Mouse (Mus musculus) intestine, embryonic 15.5 days (tissue): ENCODE results near the gene Gm42417. TPM values are rescaled to one million over a fixed set of nuclear protein-coding genes. Genes with fewer than 3 reads are reported as not detected.

Experiments
- ATAC-seq: fragments of 200-750 bp; cut with Nextera tagmentation; 2 replicates; pipeline ENCODE4 v1.8.0; 2017; ENCODE audit warnings: moderate TSS enrichment, moderate library complexity
- H3K27ac ChIP-seq: fragments of 300-500 bp; sonication (generic); 2 replicates; pipeline ENCODE4 v1.5.1; 2015; ENCODE audit warnings: mild to moderate bottlenecking, inconsistent platforms
- H3K27me3 ChIP-seq: fragments of 300-500 bp; sonication (generic); replicated peaks from 2 replicates; pipeline ENCODE4 v1.6.1; 2015; ENCODE audit warnings: inconsistent platforms
- H3K36me3 ChIP-seq: fragments of 300-500 bp; sonication (generic); 2 replicates; pipeline ENCODE4 v1.6.1; 2015; ENCODE audit warnings: inconsistent platforms
- H3K4me1 ChIP-seq: fragments of 300-500 bp; sonication (generic); replicated peaks from 2 replicates; pipeline ENCODE4 v1.6.1; 2015; ENCODE audit warnings: inconsistent platforms
- H3K4me2 ChIP-seq: fragments of 300-500 bp; sonication (generic); replicated peaks from 2 replicates; pipeline ENCODE4 v1.6.1; 2015; ENCODE audit warnings: mild to moderate bottlenecking, inconsistent platforms
- H3K4me3 ChIP-seq: fragments of 300-500 bp; sonication (generic); replicated peaks from 2 replicates; pipeline ENCODE4 v1.5.1; 2015; ENCODE audit warnings: inconsistent platforms
- H3K9ac ChIP-seq: fragments of 300-500 bp; sonication (generic); 2 replicates; pipeline ENCODE4 v1.6.1; 2015; ENCODE audit warnings: inconsistent platforms
- H3K9me3 ChIP-seq: fragments of 300-500 bp; sonication (generic); 2 replicates; pipeline ENCODE4 v1.6.1; 2016; ENCODE audit warnings: inconsistent platforms
- WGBS: fragments of 180-500 bp; shearing (Covaris S2); methylation state at CpG from one replicate; pipeline ENCODE4 v1.1.7; 2015; 5-methylcytosine and 5-hydroxymethylcytosine counted together
- polyA plus RNA-seq: library from polyadenylated mRNA; unstranded; fragments of >200 nt; fragmentation: Nextera tagmentation; extraction: Ambion mirVana; gene quantifications from 2 replicates; pipeline ENCODE4 v1.2.1, GENCODE M21; 2015

The Gm42417 gene
- polyA plus RNA-seq, 1 experiment from 2014 or later, result 0.20 TPM

DNA sequence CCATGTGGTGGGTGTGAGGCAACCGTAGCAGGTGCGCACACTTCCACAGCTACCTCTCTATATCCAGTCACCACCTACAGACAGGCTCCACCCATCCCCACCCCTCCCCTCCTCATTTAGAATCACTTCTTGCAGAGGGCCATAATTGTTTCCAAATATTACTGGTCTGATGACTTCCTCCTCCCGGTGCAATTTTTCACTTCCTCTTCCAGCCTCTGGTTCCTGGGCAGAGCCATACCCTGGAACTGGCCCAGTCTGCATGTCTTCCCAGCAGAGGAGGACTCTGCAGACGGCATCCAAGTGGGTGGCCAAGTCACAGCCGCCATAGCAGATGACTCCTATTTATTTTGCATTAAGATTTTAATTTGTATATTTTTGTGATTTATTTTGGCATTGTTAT lies 31.0 kb downstream of the Gm42417 start:
- Histone ChIP-seq H3K9me3 (no peaks in the 10 kb centered on the region), H3K27ac (no peak overlapping the region), H3K36me3 (peaks cover 4% of the 10 kb centered on the region; the same call in 1 of the 2 replicates), H3K4me3 (no peak overlapping the region), H3K4me1 (peaks cover 3% of the 10 kb centered on the region), H3K4me2 (no peak overlapping the region), H3K9ac (no peak overlapping the region), H3K27me3 (no peaks in the 10 kb centered on the region)
- 75% methylated on average over 5 of the region's 5 CpGs for WGBS
- ATAC-seq, result no peak

DNA sequence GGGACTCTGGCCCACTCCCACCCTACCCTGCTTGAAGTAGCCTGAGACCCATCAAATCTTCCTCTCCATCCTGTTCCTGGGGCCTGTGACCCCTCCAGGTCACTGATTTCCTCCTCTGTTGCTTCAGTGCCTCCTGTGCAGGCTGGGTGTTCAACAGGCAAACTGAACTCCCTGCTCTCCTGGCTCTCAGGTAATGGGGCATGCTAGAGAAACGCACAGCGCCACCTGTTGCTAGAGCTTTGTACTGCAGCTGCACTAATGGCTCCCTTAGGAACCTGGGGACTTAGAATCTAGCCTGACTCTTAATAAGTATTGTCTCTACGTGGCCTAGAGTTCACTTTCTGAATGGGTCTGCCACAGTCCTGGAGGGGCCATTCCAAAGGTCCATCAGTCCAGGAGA lies 38.0 kb downstream of the Gm42417 start:
- H3K4me1 ChIP-seq, result no peaks in the 10 kb centered on the region
- peak; percentile 50 for ATAC-seq
- H3K4me2 ChIP-seq, result no peak overlapping the region
- no peak overlapping the region for H3K27ac ChIP-seq
- no peak overlapping the region for H3K9ac ChIP-seq
- no peak overlapping the region for H3K4me3 ChIP-seq
- WGBS, result 5% methylated on average over 3 of the region's 3 CpGs
- H3K36me3 ChIP-seq, result peaks cover 4% of the 10 kb centered on the region; the same call in 1 of the 2 replicates
- H3K9me3 ChIP-seq, result no peaks in the 10 kb centered on the region
- H3K27me3 ChIP-seq, result no peaks in the 10 kb centered on the region

DNA sequence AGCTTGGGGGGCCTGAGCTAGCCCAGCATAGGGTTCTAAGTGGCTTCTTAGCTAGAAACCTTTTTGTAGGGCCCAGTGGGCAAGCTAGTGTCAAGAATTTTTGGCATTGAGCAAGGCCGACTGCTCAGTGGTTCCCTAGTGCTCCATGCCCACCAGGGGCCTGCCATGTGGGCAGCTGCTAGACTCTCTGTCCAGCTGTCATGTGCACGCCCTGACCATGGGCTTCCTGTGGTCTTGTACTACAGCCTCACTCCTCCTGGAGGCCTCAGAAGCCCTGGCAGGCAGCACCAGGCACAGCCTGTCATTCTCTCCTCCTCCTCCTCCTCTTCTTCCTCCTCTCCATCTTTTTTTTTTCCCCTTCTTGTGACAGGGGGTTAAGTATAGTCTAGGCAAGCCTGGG lies 41.9 kb downstream of the Gm42417 start:
- no peak for ATAC-seq
- H3K9me3 ChIP-seq, result no peaks in the 10 kb centered on the region
- WGBS, result 76% methylated on average over 2 of the region's 2 CpGs
- no peak overlapping the region for H3K4me2 ChIP-seq
- H3K27me3 ChIP-seq, result no peaks in the 10 kb centered on the region
- no peak overlapping the region for H3K9ac ChIP-seq
- H3K4me3 ChIP-seq, result no peak overlapping the region
- H3K27ac ChIP-seq, result no peak overlapping the region
- 0 out of 2 replicates have a peak, but pooled peaks cover 4% of the 10 kb centered on the region for H3K36me3 ChIP-seq
- peaks cover 7% of the 10 kb centered on the region for H3K4me1 ChIP-seq

DNA sequence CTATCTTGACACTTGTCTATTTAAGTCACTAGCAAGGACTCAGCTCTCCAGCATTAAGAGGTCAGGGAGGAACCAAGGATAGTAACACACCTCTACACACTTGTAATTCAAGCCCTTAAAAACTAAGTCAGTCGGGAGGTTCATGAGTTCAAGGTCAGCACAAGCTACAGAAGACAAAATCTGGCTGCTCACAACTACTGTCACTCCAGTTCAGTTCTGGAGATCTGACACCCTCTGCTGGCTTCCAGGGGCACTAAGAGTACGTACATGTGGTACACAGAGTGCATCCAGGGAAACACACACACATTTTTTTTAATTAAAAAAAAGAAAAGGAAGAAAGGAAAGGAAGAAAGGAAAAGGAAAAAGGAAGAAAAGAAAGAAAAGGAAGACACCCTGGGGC lies 42.5 kb downstream of the Gm42417 start:
- Histone ChIP-seq H3K4me2 (no peak overlapping the region), H3K27me3 (no peaks in the 10 kb centered on the region), H3K9me3 (no peaks in the 10 kb centered on the region), H3K4me3 (no peak overlapping the region), H3K9ac (no peak overlapping the region), H3K4me1 (peaks cover 12% of the 10 kb centered on the region), H3K27ac (no peak overlapping the region), H3K36me3 (0 out of 2 replicates have a peak, but pooled peaks cover 4% of the 10 kb centered on the region)
- 48% methylated on average over 2 of the region's 2 CpGs for WGBS
- ATAC-seq, result no peak

DNA sequence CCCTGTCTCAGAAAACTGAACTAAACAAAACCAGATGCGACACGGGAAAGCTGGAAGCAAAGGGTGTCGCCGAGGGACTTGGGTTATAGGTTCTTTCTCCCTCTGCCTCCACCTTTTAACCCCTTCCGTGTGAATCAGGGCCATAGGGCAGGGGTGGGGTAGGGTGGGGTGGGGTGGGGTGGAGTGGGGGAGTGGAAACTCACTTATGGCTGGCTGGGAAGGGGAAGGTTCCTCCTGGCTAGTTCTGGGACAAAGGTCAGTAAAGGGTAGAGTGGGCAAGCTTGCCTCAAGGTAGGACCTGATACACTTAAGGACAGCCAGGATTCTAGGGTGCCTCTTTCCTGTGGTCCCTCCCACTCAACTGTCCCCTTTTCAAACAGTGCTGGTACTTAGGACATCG lies 45.9 kb downstream of the Gm42417 start:
- WGBS, result 61% methylated on average over 6 of the region's 6 CpGs
- Histone ChIP-seq H3K9ac (no peak overlapping the region), H3K36me3 (no peaks in the 10 kb centered on the region), H3K4me2 (no peak overlapping the region; the same call in 1 of the 2 replicates), H3K27me3 (no peaks in the 10 kb centered on the region), H3K4me3 (no peak overlapping the region), H3K4me1 (peaks cover 16% of the 10 kb centered on the region), H3K27ac (0 out of 2 replicates have a peak overlapping the region, but pooled peaks have one; percentile 36), H3K9me3 (no peaks in the 10 kb centered on the region)
- ATAC-seq, result peak; percentile 72

DNA sequence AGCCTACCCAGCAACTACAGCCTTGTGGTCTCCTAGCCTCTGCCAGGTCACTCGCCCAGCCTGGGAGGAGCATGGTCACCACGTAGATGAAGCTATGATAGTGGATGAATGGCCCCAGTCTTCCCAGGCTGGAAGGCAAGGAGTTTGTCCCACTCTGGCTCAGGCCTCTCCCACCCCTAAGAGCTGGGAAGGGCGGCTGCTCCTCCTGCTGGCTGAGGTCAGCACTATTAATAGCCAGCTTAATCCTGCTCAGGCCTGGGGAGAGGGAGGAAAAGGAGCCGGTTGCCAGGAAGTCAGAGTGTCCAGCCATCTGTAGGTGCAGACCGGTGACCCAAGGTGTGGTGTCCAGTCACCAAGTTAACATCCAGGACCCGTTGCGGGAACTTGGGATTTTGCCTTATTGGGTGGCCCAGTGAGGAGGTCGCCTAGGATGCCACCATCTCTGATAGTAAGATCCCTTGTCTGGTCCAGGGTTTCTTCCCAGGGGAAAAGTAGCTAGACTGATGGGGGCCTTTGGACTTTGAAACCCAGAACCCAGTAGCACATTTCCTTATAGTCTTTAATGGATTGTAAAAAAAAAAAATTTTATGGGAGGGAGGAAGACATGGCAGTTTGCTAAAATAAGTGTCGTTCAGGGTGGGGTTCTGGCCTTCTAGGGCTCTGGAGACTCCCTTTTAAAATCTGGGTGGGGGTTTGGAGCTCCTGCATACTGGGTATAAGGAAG lies 46.7 kb downstream of the Gm42417 start:
- Histone ChIP-seq H3K4me1 (peaks cover 16% of the 10 kb centered on the region), H3K36me3 (no peaks in the 10 kb centered on the region), H3K9me3 (no peaks in the 10 kb centered on the region), H3K4me2 (peak overlapping the region; percentile 33), H3K4me3 (no peak overlapping the region), H3K27ac (peak overlapping the region; percentile 72), H3K27me3 (no peaks in the 10 kb centered on the region), H3K9ac (peak overlapping the region; percentile 29; the same call in 1 of the 2 replicates)
- ATAC-seq, result peak; percentile 85
- WGBS, result 37% methylated on average over 9 of the region's 9 CpGs

DNA sequence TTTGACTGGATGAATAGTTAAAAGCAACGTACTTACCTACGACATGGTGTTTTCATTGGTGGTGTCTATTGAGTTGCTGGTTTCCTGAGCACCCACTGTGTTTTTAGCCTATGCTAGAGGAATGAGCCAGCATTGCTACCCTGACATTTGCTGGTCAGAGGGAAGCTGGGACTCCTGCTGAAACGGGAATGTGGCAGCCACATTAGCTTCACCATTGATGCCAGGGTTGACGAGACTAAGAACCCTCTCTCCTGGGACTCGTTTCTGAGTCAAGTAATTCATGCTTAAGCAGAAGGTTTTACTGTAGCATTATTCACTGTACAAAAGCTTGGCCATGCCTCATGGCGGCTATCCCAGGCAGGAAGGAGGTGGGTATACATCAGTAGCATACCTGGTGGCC lies 49.6 kb downstream of the Gm42417 start:
- no peak overlapping the region for H3K27ac ChIP-seq
- ATAC-seq, result no peak
- H3K9ac ChIP-seq, result no peak overlapping the region
- H3K36me3 ChIP-seq, result no peaks in the 10 kb centered on the region
- H3K4me3 ChIP-seq, result no peak overlapping the region
- H3K4me2 ChIP-seq, result no peak overlapping the region
- H3K27me3 ChIP-seq, result no peaks in the 10 kb centered on the region
- no peaks in the 10 kb centered on the region for H3K9me3 ChIP-seq
- 83% methylated on average over 6 of the region's 6 CpGs for WGBS
- peaks cover 22% of the 10 kb centered on the region for H3K4me1 ChIP-seq

DNA sequence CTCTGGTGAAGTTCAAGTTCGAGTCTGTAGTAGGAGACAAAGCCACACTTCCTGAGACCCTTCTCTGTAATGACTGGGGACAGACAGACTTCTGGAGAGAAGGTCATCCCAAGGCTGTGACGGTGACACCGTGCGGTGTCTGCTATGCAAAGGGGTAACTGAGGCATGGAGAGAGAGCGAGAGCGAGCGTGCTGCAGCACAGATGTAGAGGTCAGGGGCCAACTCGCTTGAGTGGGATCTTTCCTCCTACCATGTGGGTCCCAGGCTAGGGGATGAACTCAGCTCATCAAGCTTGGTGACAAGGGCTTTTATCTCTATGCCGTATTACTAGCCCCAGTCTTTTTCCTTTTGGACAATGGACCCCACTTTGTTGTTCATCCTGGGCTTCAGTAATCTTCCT lies 52.1 kb downstream of the Gm42417 start:
- H3K9ac ChIP-seq, result no peak overlapping the region
- peaks cover 23% of the 10 kb centered on the region; the same call in 1 of the 2 replicates for H3K4me1 ChIP-seq
- H3K9me3 ChIP-seq, result no peaks in the 10 kb centered on the region
- no peak overlapping the region for H3K4me3 ChIP-seq
- no peak overlapping the region for H3K4me2 ChIP-seq
- no peak for ATAC-seq
- WGBS, result 89% methylated on average over 9 of the region's 9 CpGs
- no peaks in the 10 kb centered on the region for H3K36me3 ChIP-seq
- H3K27ac ChIP-seq, result no peak overlapping the region
- no peaks in the 10 kb centered on the region for H3K27me3 ChIP-seq

DNA sequence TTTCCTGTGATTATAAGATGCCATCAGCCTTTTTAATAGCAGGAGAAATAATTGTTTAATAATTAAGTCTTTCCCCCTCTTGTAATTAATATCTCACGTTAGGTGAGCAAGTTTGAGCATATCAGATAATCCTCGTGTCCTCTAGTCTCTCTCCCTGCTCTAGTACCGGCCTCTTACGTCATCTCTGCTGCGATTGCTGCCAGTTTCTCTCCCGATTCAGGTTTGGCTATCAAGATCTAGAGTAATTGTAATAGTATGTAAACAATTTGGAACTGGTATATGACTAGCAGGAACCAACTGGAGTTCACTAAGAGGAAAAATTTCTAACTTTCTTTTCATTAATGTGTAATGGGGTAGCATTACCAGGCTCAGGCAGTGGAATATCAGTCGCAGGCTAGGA lies 54.1 kb downstream of the Gm42417 start:
- 51% methylated on average over 7 of the region's 7 CpGs for WGBS
- ATAC-seq, result no peak
- Histone ChIP-seq H3K4me2 (no peak overlapping the region), H3K4me3 (no peak overlapping the region), H3K36me3 (no peaks in the 10 kb centered on the region), H3K4me1 (peaks cover 17% of the 10 kb centered on the region; the same call in 1 of the 2 replicates), H3K9me3 (no peaks in the 10 kb centered on the region), H3K9ac (no peak overlapping the region), H3K27me3 (no peaks in the 10 kb centered on the region), H3K27ac (no peak overlapping the region)

DNA sequence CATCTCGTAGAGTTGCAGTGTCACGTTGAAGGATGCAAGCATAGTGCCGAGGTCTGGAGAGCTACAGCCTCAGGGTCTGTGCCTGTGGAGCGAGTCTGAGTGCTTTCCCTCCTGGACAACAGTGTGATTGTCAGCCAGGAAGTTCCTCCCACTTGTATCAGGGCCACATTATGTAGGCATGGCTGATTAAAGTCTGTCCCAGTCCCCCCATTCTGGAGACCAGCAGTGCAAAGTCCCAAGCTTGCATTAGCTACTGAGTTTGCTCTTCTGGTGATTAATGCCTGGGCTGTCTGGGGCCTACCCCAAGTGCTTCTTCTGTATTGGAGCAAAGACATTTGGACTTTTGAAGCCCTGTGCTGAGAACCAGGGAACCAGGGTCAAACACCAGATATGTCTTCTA lies 55.4 kb downstream of the Gm42417 start:
- H3K4me3 ChIP-seq, result no peak overlapping the region
- H3K4me2 ChIP-seq, result 0 out of 2 replicates have a peak overlapping the region, but pooled peaks have one; percentile 9
- 64% methylated on average over 4 of the region's 4 CpGs for WGBS
- H3K4me1 ChIP-seq, result peaks cover 15% of the 10 kb centered on the region; the same call in 1 of the 2 replicates
- H3K36me3 ChIP-seq, result peaks cover 1% of the 10 kb centered on the region; the same call in 1 of the 2 replicates
- ATAC-seq, result peak; percentile 86
- no peaks in the 10 kb centered on the region for H3K27me3 ChIP-seq
- no peak overlapping the region for H3K9ac ChIP-seq
- H3K9me3 ChIP-seq, result no peaks in the 10 kb centered on the region
- peak overlapping the region; percentile 64; the same call in 1 of the 2 replicates for H3K27ac ChIP-seq

Other genes starting within 250 kb of the Gm42417 start
- gene Arid5a, start 231.7 kb downstream of the Gm42417 start, polyA plus RNA-seq, result 3.2 and 5.3 TPM in 2 replicates
- 32.2 and 36.5 TPM in 2 replicates for gene Kansl3, start 170.2 kb downstream of the Gm42417 start, polyA plus RNA-seq
- 0.43 and 0.80 TPM in 2 replicates for gene Fer1l5, start 167.1 kb downstream of the Gm42417 start, polyA plus RNA-seq
- 32.7 and 33.3 TPM in 2 replicates for gene Lman2l, start 94.2 kb downstream of the Gm42417 start, polyA plus RNA-seq
- 35.7 and 36.9 TPM in 2 replicates for gene Cnnm4, start 67.8 kb downstream of the Gm42417 start, polyA plus RNA-seq
- gene Cnnm3, start 27.6 kb downstream of the Gm42417 start, polyA plus RNA-seq, result 2.9 and 3.4 TPM in 2 replicates
- gene Ankrd23, start 2.5 kb downstream of the Gm42417 start, polyA plus RNA-seq, result 12.7 and 14.7 TPM in 2 replicates
- gene Ankrd39, start 8.0 kb upstream of the Gm42417 start, polyA plus RNA-seq, result 21.2 and 23.8 TPM in 2 replicates
- 10.6 and 11.6 TPM in 2 replicates for gene Sema4c, start 18.9 kb upstream of the Gm42417 start, polyA plus RNA-seq
- 0.25 and 0.59 TPM in 2 replicates for gene Fam178b, start 143.8 kb upstream of the Gm42417 start, polyA plus RNA-seq
- 832 and 903 TPM in 2 replicates for gene Cox5b, start 152.0 kb upstream of the Gm42417 start, polyA plus RNA-seq
- 0.34 TPM in 1 of 2 replicates, not detected in the other for gene 4933424G06Rik, start 170.7 kb upstream of the Gm42417 start, polyA plus RNA-seq
- 90.3 and 92.0 TPM in 2 replicates for gene Actr1b, start 175.0 kb upstream of the Gm42417 start, polyA plus RNA-seq
- 0.48 and 0.52 TPM in 2 replicates for gene Zap70, start 222.4 kb upstream of the Gm42417 start, polyA plus RNA-seq